10 mouse cellular contexts compared by ENCODE assay signal in genomic region chr11:98787691-98788090, GRCm38 (mm10). TPM values are rescaled to one million over a fixed set of nuclear protein-coding genes. Genes with fewer than 3 reads are reported as not detected.
A peak's percentile ranks its signal among the peaks of the same experiment; 100 is the strongest.
DNase-seq lines count a peak whose midpoint lies in the region; ATAC-seq lines count a peak whose summit lies in the region.
"Had no signal": no experiment of that assay in that cellular context is flagged by ENCODE, and none has a peak within 500 bp of the region (broad histone marks: within the 10 kb centered on the region; RNA-seq: fewer than 3 reads in every experiment).

No protein-coding gene starts in this region.

- 0 out of 2 replicates have a peak overlapping the region, but pooled peaks have one; percentile 91 for H3K27ac ChIP-seq in intestine, embryonic 14.5 days (ENCODE audit: low read depth)
- no peak overlapping the region for H3K27ac ChIP-seq in intestine, embryonic 16.5 days (ENCODE audit: low read length)

- H3K9ac ChIP-seq in intestine, embryonic 14.5 days (ENCODE audit: low read length): no peak overlapping the region
- H3K9ac ChIP-seq in intestine, embryonic 16.5 days (ENCODE audit: low read depth, low read length): no peak overlapping the region
- H3K9ac ChIP-seq: midbrain, embryonic 15.5 days had no signal

- peaks cover 49% of the 10 kb centered on the region for H3K4me1 ChIP-seq in intestine, embryonic 14.5 days (replicated peaks; ENCODE audit: control insufficient read depth, insufficient read depth, low read length)
- peaks cover 41% of the 10 kb centered on the region for H3K4me1 ChIP-seq in intestine, embryonic 16.5 days (ENCODE audit: control insufficient read depth, insufficient read depth, low read length)

- no peaks in the 10 kb centered on the region for H3K9me3 ChIP-seq in intestine, embryonic 14.5 days (ENCODE audit: control insufficient read depth, low read length)
- no peaks in the 10 kb centered on the region for H3K9me3 ChIP-seq in intestine, embryonic 16.5 days (ENCODE audit: control insufficient read depth, low read length)
- H3K9me3 ChIP-seq: forebrain, embryonic 12.5 days; midbrain, embryonic 15.5 days had no signal

- no peak overlapping the region for H3K4me2 ChIP-seq in intestine, embryonic 14.5 days (ENCODE audit: low read length)
- no peak overlapping the region for H3K4me2 ChIP-seq in intestine, embryonic 16.5 days (ENCODE audit: low read depth, low read length)

- 96% methylated on average over 1 of the region's 1 CpGs for WGBS in intestine, embryonic 14.5 days
- 96% methylated on average over 1 of the region's 1 CpGs for WGBS in intestine, embryonic 16.5 days

- ATAC-seq in intestine, embryonic 14.5 days (replicated peaks; ENCODE audit: low FRiP score, low TSS enrichment, low read depth): no peak
- no peak for ATAC-seq in intestine, embryonic 16.5 days
- no peak for ATAC-seq in frontal cortex, adult (ENCODE audit: low TSS enrichment)

- H3K27me3 ChIP-seq in intestine, embryonic 14.5 days (replicated peaks; ENCODE audit: control insufficient read depth, insufficient read depth, low read length): no peaks in the 10 kb centered on the region
- H3K27me3 ChIP-seq in intestine, embryonic 16.5 days (replicated peaks; ENCODE audit: control insufficient read depth, insufficient read depth, low read length): no peaks in the 10 kb centered on the region
- H3K27me3 ChIP-seq: forebrain, embryonic 12.5 days; midbrain, embryonic 15.5 days had no signal

- DNase-seq in intestine, embryonic 14.5 days (ENCODE audit: low spot score): no peak
- peak; percentile 61 for DNase-seq in 3T3-L1 (ENCODE audit: low read depth, low spot score)
- peak; percentile 61 for DNase-seq in 416B (ENCODE audit: low read depth)
- DNase-seq in induced T-regulatory cell, adult 2 months (ENCODE audit: low read depth): peak; percentile 65
- DNase-seq in right cerebral cortex, adult 18-20 months: no peak
- DNase-seq: cerebellum, adult 8-10 months had no signal

- no peaks in the 10 kb centered on the region for H3K36me3 ChIP-seq in intestine, embryonic 14.5 days (ENCODE audit: control insufficient read depth, insufficient read depth, low read length)
- H3K36me3 ChIP-seq in intestine, embryonic 16.5 days (ENCODE audit: control insufficient read depth, insufficient read depth, low read length): no peaks in the 10 kb centered on the region
- H3K36me3 ChIP-seq: forebrain, embryonic 12.5 days; midbrain, embryonic 15.5 days had no signal

- H3K4me3 ChIP-seq in intestine, embryonic 14.5 days (ENCODE audit: low read depth, low read length): no peak overlapping the region
- no peak overlapping the region for H3K4me3 ChIP-seq in intestine, embryonic 16.5 days (ENCODE audit: low read length)
- H3K4me3 ChIP-seq: forebrain, embryonic 12.5 days; midbrain, embryonic 15.5 days had no signal

RNA-seq across cellular contexts. Expression of gene Msl1, which starts 7.6 kb away (rescaled TPM):
- 17.5 and 19.1 TPM in 2 replicates for polyA plus RNA-seq in intestine, embryonic 14.5 days (2014; fragmentation: Nextera tagmentation; extraction: Ambion mirVana)
- 13.5 and 14.5 TPM in 2 replicates for polyA plus RNA-seq in intestine, embryonic 16.5 days (2015; fragmentation: Nextera tagmentation; extraction: Ambion mirVana)

RNA-seq across cellular contexts. Expression of gene Nr1d1, which starts 12.6 kb away (rescaled TPM):
- 2.5 and 2.8 TPM in 2 replicates for polyA plus RNA-seq in intestine, embryonic 14.5 days (2014; fragmentation: Nextera tagmentation; extraction: Ambion mirVana)
- polyA plus RNA-seq in intestine, embryonic 16.5 days (2015; fragmentation: Nextera tagmentation; extraction: Ambion mirVana): 2.3 and 2.7 TPM in 2 replicates

RNA-seq across cellular contexts. Expression of gene Casc3, which starts 17.0 kb away (rescaled TPM):
- polyA plus RNA-seq in intestine, embryonic 14.5 days (2014; fragmentation: Nextera tagmentation; extraction: Ambion mirVana): 34.5 and 37.3 TPM in 2 replicates
- polyA plus RNA-seq in intestine, embryonic 16.5 days (2015; fragmentation: Nextera tagmentation; extraction: Ambion mirVana): 23.1 and 24.3 TPM in 2 replicates

RNA-seq across cellular contexts. Expression of gene Thra, which starts 47.3 kb away (rescaled TPM):
- 60.7 and 63.8 TPM in 2 replicates for polyA plus RNA-seq in intestine, embryonic 14.5 days (2014; fragmentation: Nextera tagmentation; extraction: Ambion mirVana)
- polyA plus RNA-seq in intestine, embryonic 16.5 days (2015; fragmentation: Nextera tagmentation; extraction: Ambion mirVana): 41.5 and 42.0 TPM in 2 replicates

RNA-seq across cellular contexts. Expression of gene Rapgefl1, which starts 48.9 kb away (rescaled TPM):
- 1.5 and 2.2 TPM in 2 replicates for polyA plus RNA-seq in intestine, embryonic 14.5 days (2014; fragmentation: Nextera tagmentation; extraction: Ambion mirVana)
- polyA plus RNA-seq in intestine, embryonic 16.5 days (2015; fragmentation: Nextera tagmentation; extraction: Ambion mirVana): 0.67 and 1.1 TPM in 2 replicates

Comparison
In these comparisons a context has a peak if more than half of its experiments do, and no peak if none do; other contexts are left out.
1. DNase-seq: peak in 3T3-L1 (single experiment), 416B (single experiment) and induced T-regulatory cell, adult 2 months (single experiment); none in intestine, embryonic 14.5 days (single experiment) and right cerebral cortex, adult 18-20 months (single experiment).